Mouse (Mus musculus) olfactory bulb, adult 2 months (tissue): ENCODE measurements around the gene Tmem161a.

Source experiments
- CTCF ChIP-seq: fragments of 200-500 bp; IDR thresholded peaks from 2 replicates; pipeline ENCODE4 v1.5.1; 2012; ENCODE audit warnings: low read depth, mild to moderate bottlenecking, low read length, moderate library complexity; ENCODE audit not compliant: insufficient read depth
- POLR2A ChIP-seq: fragments of 200-500 bp; IDR thresholded peaks from 2 replicates; pipeline ENCODE4 v1.6.1; 2012; ENCODE audit warnings: mild to moderate bottlenecking, low read depth, low read length, moderate library complexity; ENCODE audit not compliant: insufficient read depth

DNA sequence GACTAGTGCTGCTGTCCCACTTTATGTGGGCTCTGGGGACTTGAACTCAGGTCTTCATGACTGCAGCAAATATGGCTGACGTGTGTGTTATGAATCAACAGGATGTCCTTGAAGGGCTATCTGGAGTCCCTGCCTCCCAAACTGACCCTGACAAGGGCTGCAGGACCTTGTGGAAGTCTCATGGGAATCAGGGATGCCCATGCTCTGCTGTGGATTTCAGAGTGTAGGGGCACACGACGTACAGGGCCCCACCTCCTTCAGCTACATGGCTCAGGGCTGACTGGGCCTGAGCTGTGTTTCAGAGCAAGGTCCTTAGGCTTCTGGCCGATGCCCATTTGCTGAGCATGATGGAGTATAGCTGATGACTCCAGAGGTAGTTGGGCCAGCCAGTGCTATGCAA, 11.0 kb downstream of the Tmem161a start:
- TF ChIP-seq POLR2A, result no peak
- no peak for TF ChIP-seq CTCF
